8 mouse cellular contexts compared by ENCODE assay signal in the genomic region with DNA sequence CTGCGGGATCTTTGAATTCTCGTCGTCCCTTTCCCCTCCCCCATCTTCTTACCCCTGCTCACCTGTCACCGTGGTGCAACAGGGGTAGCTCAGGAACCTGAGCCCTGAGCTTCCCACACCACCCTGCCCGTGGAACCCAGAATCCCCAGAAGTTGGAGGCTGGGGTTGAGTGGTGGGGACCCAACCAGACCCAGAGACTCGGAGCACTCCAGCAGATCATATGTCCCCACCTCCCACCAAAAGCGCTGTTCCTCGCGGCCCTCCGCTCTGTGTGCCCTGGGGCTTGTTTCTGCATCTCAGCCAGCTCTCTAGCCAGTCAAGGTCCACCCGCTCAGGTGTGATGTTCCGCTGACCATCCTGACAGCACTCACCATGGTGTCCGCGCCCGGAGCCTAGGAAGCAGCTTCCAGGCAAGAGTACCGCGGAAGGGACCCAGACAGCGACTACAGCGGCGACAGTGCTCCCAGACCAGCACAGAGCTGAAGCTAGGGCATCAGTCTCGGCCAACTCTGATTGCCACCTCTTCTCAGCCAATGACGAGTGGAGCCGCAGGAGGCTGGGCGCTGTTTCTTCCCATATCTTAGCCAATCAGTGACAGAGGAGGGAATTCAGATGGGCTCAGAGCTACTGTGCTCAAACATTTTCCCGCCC. TPM values are rescaled to one million over a fixed set of nuclear protein-coding genes. Genes with fewer than 3 reads are reported as not detected.
DNase-seq lines count a peak whose midpoint lies in the region; ATAC-seq and TF ChIP-seq lines count a peak whose summit lies in the region.

A gene (minus strand): TSS at position 489 of the 651 bp plus-strand sequence.

- H3K36me3 ChIP-seq in ES-E14 (ENCODE audit: control insufficient read depth, insufficient read depth, low read length, poor library complexity, severe bottlenecking) = no peaks in the 10 kb centered on the region
- no peaks in the 10 kb centered on the region for H3K36me3 ChIP-seq in liver, embryonic 16.5 days (ENCODE audit: control insufficient read depth, insufficient read depth)
- no peaks in the 10 kb centered on the region for H3K36me3 ChIP-seq in neural tube, embryonic 13.5 days

- H3K27me3 ChIP-seq in liver, embryonic 16.5 days (ENCODE audit: control insufficient read depth, insufficient read depth, low read depth, low read length) = peaks cover 15% of the 10 kb centered on the region; the same call in 1 of the 2 replicates
- H3K27me3 ChIP-seq in neural tube, embryonic 13.5 days = peaks cover 4% of the 10 kb centered on the region; the same call in 1 of the 2 replicates

- ATAC-seq in hematopoietic stem cell, adult 5-6 weeks (replicated peaks in 1 of 2; ENCODE audit: insufficient read depth in 1 of 2, low FRiP score in 2 of 2, low TSS enrichment in 1 of 2, low read depth in 1 of 2, poor library complexity in 2 of 2, severe bottlenecking in 2 of 2) = peak; percentile 97 to 99
- peak; percentile 66 for ATAC-seq in liver, embryonic 16.5 days (ENCODE audit: low read depth)
- ATAC-seq in neural tube, embryonic 13.5 days (ENCODE audit: low read depth) = peak; percentile 100

- no peaks in the 10 kb centered on the region for H3K9me3 ChIP-seq in ES-E14 (ENCODE audit: control insufficient read depth, insufficient read depth, low read depth, low read length)
- H3K9me3 ChIP-seq in liver, embryonic 16.5 days (replicated peaks; ENCODE audit: control insufficient read depth, low read length) = no peaks in the 10 kb centered on the region
- H3K9me3 ChIP-seq in neural tube, embryonic 13.5 days = no peaks in the 10 kb centered on the region

- WGBS in liver, embryonic 16.5 days (ENCODE audit: insufficient replicate concordance) = 2% methylated on average over 25 of the region's 25 CpGs
- 1% methylated on average over 25 of the region's 25 CpGs for WGBS in neural tube, embryonic 13.5 days

- peak; percentile 63 for DNase-seq in ES-E14 (ENCODE audit: low read depth, low spot score)
- peak; percentile 81 for DNase-seq in cerebellum, adult 8-10 months
- DNase-seq in frontal cortex, adult 2 months (ENCODE audit: extremely low spot score in 1 of 2, low spot score in 1 of 2) = peak; percentile 86 to 91
- DNase-seq in layer of hippocampus, adult 18-20 months (ENCODE audit: low spot score in 2 of 2) = peak; percentile 83 to 92
- DNase-seq in testis, postnatal 14 days (ENCODE audit: low spot score) = peak; percentile 65

- H3K9ac ChIP-seq in ES-E14 (ENCODE audit: insufficient read depth, low read depth, low read length, poor library complexity, severe bottlenecking) = no peak within 1 kb of the TSS; the same call in 1 of the 2 replicates
- H3K9ac ChIP-seq in liver, embryonic 16.5 days (ENCODE audit: low read depth, low read length) = no peak within 1 kb of the TSS
- peak within 1 kb of the TSS; percentile 76 for H3K9ac ChIP-seq in neural tube, embryonic 13.5 days

- in situ Hi-C loops in ES-E14 (cut with MboI; ENCODE audit: low sequenced_read_pairs in 2 of 2, unreplicated experiment in 2 of 2) = loop anchor here in 1 of 2 experiments (25.0 kb wide), 1 partner anchor 263 kb away; no protein-coding TSS in a partner anchor

- no peaks in the 10 kb centered on the region for H3K4me1 ChIP-seq in ES-E14 (ENCODE audit: control insufficient read depth in 2 of 2, insufficient read depth in 2 of 2, low read length in 2 of 2, poor library complexity in 1 of 2)
- H3K4me1 ChIP-seq in liver, embryonic 16.5 days (ENCODE audit: control insufficient read depth, low read depth, low read length) = no peaks in the 10 kb centered on the region
- peaks cover 14% of the 10 kb centered on the region for H3K4me1 ChIP-seq in neural tube, embryonic 13.5 days (replicated peaks)

- no peak within 1 kb of the TSS for H3K27ac ChIP-seq in ES-E14 (ENCODE audit: insufficient read depth, low read depth, low read length, poor library complexity, severe bottlenecking)
- H3K27ac ChIP-seq in liver, embryonic 16.5 days (ENCODE audit: low read length) = no peak within 1 kb of the TSS
- peak within 1 kb of the TSS; percentile 78 for H3K27ac ChIP-seq in neural tube, embryonic 13.5 days (replicated peaks)

- H3K4me3 ChIP-seq in ES-E14 (ENCODE audit: insufficient read depth in 1 of 2, low read depth in 1 of 2, low read length in 2 of 2, poor library complexity in 1 of 2, severe bottlenecking in 1 of 2) = peak within 1 kb of the TSS; percentile 52 to 62
- peak within 1 kb of the TSS; percentile 38 for H3K4me3 ChIP-seq in liver, embryonic 16.5 days (ENCODE audit: low read depth, low read length)
- H3K4me3 ChIP-seq in neural tube, embryonic 13.5 days = peak within 1 kb of the TSS; percentile 59

- H3K4me2 ChIP-seq in liver, embryonic 16.5 days (ENCODE audit: low read depth, low read length) = peak within 1 kb of the TSS; percentile 24; the same call in 1 of the 2 replicates
- peak within 1 kb of the TSS; percentile 97 for H3K4me2 ChIP-seq in neural tube, embryonic 13.5 days

TF ChIP-seq in ES-E14, 5 proteins besides CTCF, POLR2A, EP300 and RAD21:
- TF ChIP-seq MAFK (IDR thresholded peaks at IDR 0.05; ENCODE audit: insufficient read depth, low read depth, low read length) (no peak), ZNF384 (IDR thresholded peaks at IDR 0.05; ENCODE audit: low read depth, low read length) (no peak), CHD2 (IDR thresholded peaks at IDR 0.05; ENCODE audit: low read depth, low read length) (peak; percentile 17; the same call in 1 of the 2 replicates), HCFC1 (IDR thresholded peaks at IDR 0.05; ENCODE audit: borderline replicate concordance, insufficient read depth, low read length) (no peak), ZC3H11A (IDR thresholded peaks at IDR 0.05; ENCODE audit: borderline replicate concordance, low read depth, low read length) (no peak)
TF ChIP-seq in ES-E14: peak in this region for 1.

RNA-seq across cellular contexts. Expression of the gene that starts here (rescaled TPM):
- total RNA-seq in ES-E14 (2012; rRNA removed) = 0.26 and 0.49 TPM in 2 replicates
- 129 and 141 TPM in 2 replicates for polyA plus RNA-seq in frontal cortex, adult 2 months (2012; rRNA removed)
- total RNA-seq in hematopoietic stem cell, adult 5-6 weeks (2017) = 1.1 and 1.4 TPM in 2 replicates
- total RNA-seq in layer of hippocampus, adult 18-20 months (2021) = 100 to 1,000 TPM; 106 to 112 TPM
- 6.5 and 7.4 TPM in 2 replicates for polyA plus RNA-seq in liver, embryonic 16.5 days (2015; fragmentation: Nextera tagmentation; extraction: Ambion mirVana)
- polyA plus RNA-seq in neural tube, embryonic 13.5 days (2015; fragmentation: Nextera tagmentation; extraction: Ambion mirVana) = 21.0 and 22.7 TPM in 2 replicates

Comparison
In these comparisons a context has a peak if more than half of its experiments do, and no peak if none do; other contexts are left out.
1. RNA of the gene that starts here (total RNA-seq): 106 to 112 TPM in layer of hippocampus, adult 18-20 months; 1.1 to 1.4 TPM in hematopoietic stem cell, adult 5-6 weeks and 0.26 to 0.49 TPM in ES-E14; every median in the first group is over 10 times any median in the second.
2. Peak in DNase-seq and H3K4me3 ChIP-seq in ES-E14; RNA of the gene not detected or under 1 TPM.
3. Peak in every context shown above with its lines, with median percentiles within 50 percentile points of each other: DNase-seq, H3K4me3 ChIP-seq and ATAC-seq.